ENCODE assay signal across 28 mouse cellular contexts in the genomic region with DNA sequence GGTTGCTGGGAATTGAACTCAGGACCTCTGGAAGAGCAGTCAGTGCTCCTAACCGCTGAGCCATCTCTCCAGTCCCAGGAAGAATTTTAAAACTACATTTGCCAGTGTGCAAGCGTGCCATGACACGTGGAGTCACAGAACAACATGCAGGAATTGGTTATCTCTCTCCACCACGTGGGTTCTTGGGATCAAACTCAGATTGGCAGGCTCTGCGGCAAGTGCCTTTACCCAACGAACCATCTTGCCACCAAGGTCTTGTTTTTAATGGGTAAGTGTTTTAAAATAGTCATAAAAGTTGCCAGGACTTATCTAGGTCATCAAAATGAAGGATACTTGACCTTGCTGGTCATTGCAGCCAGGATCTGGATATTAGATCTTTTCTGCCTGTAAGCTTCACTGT. TPM values are rescaled to one million over a fixed set of nuclear protein-coding genes. Genes with fewer than 3 reads are reported as not detected.
A peak's percentile ranks its signal among the peaks of the same experiment; 100 is the strongest.
DNase-seq lines count a peak whose midpoint lies in the region; ATAC-seq and TF ChIP-seq lines count a peak whose summit lies in the region.
"Had no signal": no experiment of that assay in that cellular context is flagged by ENCODE, and none has a peak within 500 bp of the region (broad histone marks: within the 10 kb centered on the region; RNA-seq: fewer than 3 reads in every experiment).

No protein-coding gene starts in this region.

- ATAC-seq in lung, embryonic 15.5 days (ENCODE audit: borderline replicate concordance, extremely low read depth, low FRiP score, low TSS enrichment): no peak
- no peak for ATAC-seq in lung, postnatal 0 days
- peak; percentile 33; the same call in 1 of the 2 replicates for ATAC-seq in megakaryocyte-erythroid progenitor cell, adult 5-6 weeks (replicated peaks; ENCODE audit: low FRiP score, low TSS enrichment, poor library complexity, severe bottlenecking)
- ATAC-seq: activated CD4-positive, CD25-positive, alpha-beta regulatory T cell, adult 4 months; forebrain, embryonic 14.5 days; midbrain, embryonic 15.5 days had no signal

- intact Hi-C loops in gastrocnemius, adult 2 months (cut with DNase I): no loop called here
- intact Hi-C loops in gastrocnemius, postnatal 36 days (cut with DNase I): no loop called here
- intact Hi-C loops in left cerebral cortex, postnatal 10 days (cut with DNase I): no loop called here

- peak overlapping the region; percentile 41; the same call in 1 of the 2 replicates for H3K27ac ChIP-seq in gastrocnemius, adult 2 months
- H3K27ac ChIP-seq in lung, embryonic 15.5 days: 0 out of 2 replicates have a peak overlapping the region, but pooled peaks have one; percentile 26
- no peak overlapping the region for H3K27ac ChIP-seq in lung, postnatal 0 days (ENCODE audit: low read length)
- H3K27ac ChIP-seq: embryonic facial prominence, embryonic 10.5 days; embryonic facial prominence, embryonic 15.5 days; heart, adult 2 months; hindbrain, embryonic 14.5 days; macrophage; midbrain, embryonic 10.5 days; midbrain, embryonic 15.5 days; neural tube, embryonic 15.5 days; stomach, embryonic 15.5 days had no signal

- H3K4me3 ChIP-seq in gastrocnemius, adult 2 months: no peak overlapping the region
- no peak overlapping the region for H3K4me3 ChIP-seq in lung, embryonic 15.5 days
- no peak overlapping the region for H3K4me3 ChIP-seq in lung, postnatal 0 days (ENCODE audit: low read depth, low read length)
- H3K4me3 ChIP-seq: embryonic facial prominence, embryonic 10.5 days; embryonic facial prominence, embryonic 15.5 days; heart, adult 2 months; heart, embryonic 12.5 days; midbrain, embryonic 10.5 days; midbrain, embryonic 15.5 days; neural tube, embryonic 15.5 days; stomach, embryonic 15.5 days had no signal

- H3K9ac ChIP-seq in lung, embryonic 15.5 days: no peak overlapping the region
- H3K9ac ChIP-seq in lung, postnatal 0 days (replicated peaks; ENCODE audit: low read depth): no peak overlapping the region
- H3K9ac ChIP-seq: embryonic facial prominence, embryonic 15.5 days; heart, embryonic 12.5 days; hindbrain, embryonic 14.5 days; lung, embryonic 14.5 days; midbrain, embryonic 15.5 days; neural tube, embryonic 15.5 days; stomach, embryonic 15.5 days had no signal

- peaks cover 34% of the 10 kb centered on the region for H3K4me1 ChIP-seq in lung, embryonic 15.5 days
- H3K4me1 ChIP-seq in lung, postnatal 0 days (ENCODE audit: insufficient read depth, low read depth, low read length): peaks cover 2% of the 10 kb centered on the region; the same call in 1 of the 2 replicates

- TF ChIP-seq EP300 in lung, postnatal 0 days (IDR thresholded peaks at IDR 0.05): no peak

- H3K27me3 ChIP-seq in lung, embryonic 15.5 days: no peaks in the 10 kb centered on the region
- no peaks in the 10 kb centered on the region for H3K27me3 ChIP-seq in lung, postnatal 0 days (replicated peaks; ENCODE audit: insufficient read depth, low read length)
- H3K27me3 ChIP-seq: CH12.LX; embryonic facial prominence, embryonic 15.5 days; heart, embryonic 12.5 days; midbrain, embryonic 15.5 days; neural tube, embryonic 15.5 days; stomach, embryonic 15.5 days had no signal

- WGBS in lung, embryonic 15.5 days: 79% methylated on average over 6 of the region's 6 CpGs
- WGBS in lung, postnatal 0 days: 69% methylated on average over 6 of the region's 6 CpGs

- TF ChIP-seq CTCF in gastrocnemius, adult 2 months (IDR thresholded peaks at IDR 0.05): no peak
- no peak for TF ChIP-seq CTCF in lung, postnatal 0 days (IDR thresholded peaks at IDR 0.05)

- H3K4me2 ChIP-seq in lung, embryonic 15.5 days: no peak overlapping the region
- no peak overlapping the region for H3K4me2 ChIP-seq in lung, postnatal 0 days (replicated peaks; ENCODE audit: low read depth, low read length)
- H3K4me2 ChIP-seq: embryonic facial prominence, embryonic 15.5 days; heart, embryonic 12.5 days; hindbrain, embryonic 14.5 days; lung, embryonic 14.5 days; midbrain, embryonic 15.5 days; neural tube, embryonic 15.5 days; stomach, embryonic 15.5 days had no signal

- H3K36me3 ChIP-seq in lung, embryonic 15.5 days: peaks cover 9% of the 10 kb centered on the region; the same call in 1 of the 2 replicates
- H3K36me3 ChIP-seq in lung, postnatal 0 days (ENCODE audit: insufficient read depth, low read length): 0 out of 2 replicates have a peak, but pooled peaks cover 6% of the 10 kb centered on the region

- peak; percentile 34 to 79 for DNase-seq in adrenal gland, adult (ENCODE audit: inconsistent age in 2 of 2, low spot score in 1 of 2)
- no peak for DNase-seq in adrenal gland, postnatal 10 days
- peak; percentile 15 for DNase-seq in gastrocnemius, adult 2 months
- no peak for DNase-seq in gastrocnemius, postnatal 36 days
- no peak for DNase-seq in lung, postnatal 0 days (ENCODE audit: low spot score)
- DNase-seq in left cerebral cortex, postnatal 10 days (ENCODE audit: extremely low spot score in 1 of 2, low spot score in 2 of 2): no peak
- DNase-seq: cerebellum, adult 2 months; cerebellum, postnatal 14 days; gastrocnemius, postnatal 25 days; heart, adult 2 months; kidney, adult 11 months; kidney, postnatal 14 days; lung, embryonic 14.5 days; right cerebral cortex, postnatal 25 days had no signal

- no peaks in the 10 kb centered on the region for H3K9me3 ChIP-seq in lung, embryonic 15.5 days
- H3K9me3 ChIP-seq in lung, postnatal 0 days (ENCODE audit: low read length): no peaks in the 10 kb centered on the region
- H3K9me3 ChIP-seq: embryonic facial prominence, embryonic 10.5 days; embryonic facial prominence, embryonic 15.5 days; heart, embryonic 12.5 days; midbrain, embryonic 10.5 days; midbrain, embryonic 15.5 days; neural tube, embryonic 15.5 days; stomach, embryonic 15.5 days had no signal

RNA-seq across cellular contexts. Expression of a gene that starts 3.1 kb away (rescaled TPM):
- total RNA-seq in adrenal gland, postnatal 10 days (2021): 10 to 100 TPM; 75.4 to 77.1 TPM
- total RNA-seq in gastrocnemius, adult 2 months (2021): 10 to 100 TPM; 21.1 to 23.6 TPM
- 10 to 100 TPM; 17.8 to 21.3 TPM for total RNA-seq in gastrocnemius, postnatal 36 days (2021)
- 15.2 and 15.9 TPM in 2 replicates for polyA plus RNA-seq in lung, embryonic 15.5 days (2015; fragmentation: Nextera tagmentation; extraction: Ambion mirVana)
- polyA plus RNA-seq in lung, postnatal 0 days (2015; fragmentation: Nextera tagmentation; extraction: Ambion mirVana): 10.1 and 11.2 TPM in 2 replicates
- total RNA-seq in megakaryocyte-erythroid progenitor cell, adult 5-6 weeks (2014; fragmentation: Nextera tagmentation): 13.8 and 21.7 TPM in 2 replicates
- total RNA-seq in megakaryocyte-erythroid progenitor cell, adult 5-6 weeks (2017): 35.2 and 38.2 TPM in 2 replicates
- total RNA-seq in left cerebral cortex, postnatal 10 days (2021): 10 to 100 TPM; 41.7 to 43.1 TPM

Comparison
In these comparisons a context has a peak if more than half of its experiments do, and no peak if none do; other contexts are left out.
1. DNase-seq: peak in adrenal gland, adult (2 of 2) and gastrocnemius, adult 2 months (single experiment); none in adrenal gland, postnatal 10 days (single experiment), gastrocnemius, postnatal 36 days (0 of 2), lung, postnatal 0 days (single experiment) and left cerebral cortex, postnatal 10 days (0 of 2).